Mouse (Mus musculus) kidney, adult 2 months (tissue): ENCODE data around the gene Pnma1. TPM values are rescaled to one million over a fixed set of nuclear protein-coding genes. Genes with fewer than 3 reads are reported as not detected.

Source experiments
- DNase-seq: peaks from one replicate; pipeline ENCODE4 v3.0.0; 2021
- H3K27ac ChIP-seq: fragments of 200-500 bp; 2 replicates; pipeline ENCODE4 v1.5.1; 2012; ENCODE audit warnings: low read depth, low read length, control low read depth, inconsistent platforms; ENCODE audit not compliant: insufficient read depth
- H3K27me3 ChIP-seq: fragments of 200-500 bp; replicated peaks from 2 replicates; pipeline ENCODE4 v1.6.1; 2012; ENCODE audit warnings: mild to moderate bottlenecking, moderate library complexity, low read length, inconsistent platforms; ENCODE audit not compliant: control insufficient read depth, insufficient read depth
- H3K36me3 ChIP-seq: fragments of 200-500 bp; 2 replicates; pipeline ENCODE4 v1.6.1; 2012; ENCODE audit warnings: mild to moderate bottlenecking, moderate library complexity, low read length, inconsistent platforms; ENCODE audit not compliant: control insufficient read depth, insufficient read depth
- H3K4me1 ChIP-seq: fragments of 200-500 bp; 2 replicates; pipeline ENCODE4 v1.6.1; 2011; ENCODE audit warnings: low read length; ENCODE audit not compliant: control insufficient read depth, insufficient read depth
- H3K4me3 ChIP-seq: fragments of 200-500 bp; 2 replicates; pipeline ENCODE4 v1.5.1; 2011; ENCODE audit warnings: mild to moderate bottlenecking, low read depth, low read length, control low read depth; ENCODE audit not compliant: insufficient read depth
- CTCF ChIP-seq: fragments of 200-500 bp; conservative IDR thresholded peaks from 2 replicates; pipeline ENCODE4 v1.5.1; 2011; ENCODE audit warnings: low read depth, mild to moderate bottlenecking, control low read depth, low read length, moderate library complexity, mixed read lengths; ENCODE audit not compliant: insufficient read depth, insufficient read length
- POLR2A ChIP-seq: fragments of 200-500 bp; IDR thresholded peaks from one replicate; pipeline ENCODE4 v1.6.1; 2011; ENCODE audit warnings: low read depth, low read length, control low read depth
- WGBS: fragments of 180-500 bp; shearing (Covaris S2); methylation state at CpG from one replicate; pipeline ENCODE4 v1.1.7; 2018; 5-methylcytosine and 5-hydroxymethylcytosine counted together
- polyA plus RNA-seq: library from polyadenylated mRNA; depleted of rRNA; stranded (reverse); fragments of >200 nt; gene quantifications from 2 replicates; pipeline ENCODE4 v1.2.3, GENCODE M21; 2012; rRNA removed

Gene Pnma1
- polyA plus RNA-seq, 1 experiment, result not detected

GRCm38 (mm10) chr12:84100071-84100470 lies 48.2 kb downstream of the Pnma1 start:
- Histone ChIP-seq H3K4me3 (no peak overlapping the region), H3K27ac (no peak overlapping the region), H3K36me3 (no peaks in the 10 kb centered on the region), H3K4me1 (no peaks in the 10 kb centered on the region; the same call in 1 of the 2 replicates), H3K27me3 (no peaks in the 10 kb centered on the region)
- 42% methylated on average over 1 of the region's 1 CpGs for WGBS
- DNase-seq, result no peak
- TF ChIP-seq POLR2A (no peak), CTCF (no peak)

DNA sequence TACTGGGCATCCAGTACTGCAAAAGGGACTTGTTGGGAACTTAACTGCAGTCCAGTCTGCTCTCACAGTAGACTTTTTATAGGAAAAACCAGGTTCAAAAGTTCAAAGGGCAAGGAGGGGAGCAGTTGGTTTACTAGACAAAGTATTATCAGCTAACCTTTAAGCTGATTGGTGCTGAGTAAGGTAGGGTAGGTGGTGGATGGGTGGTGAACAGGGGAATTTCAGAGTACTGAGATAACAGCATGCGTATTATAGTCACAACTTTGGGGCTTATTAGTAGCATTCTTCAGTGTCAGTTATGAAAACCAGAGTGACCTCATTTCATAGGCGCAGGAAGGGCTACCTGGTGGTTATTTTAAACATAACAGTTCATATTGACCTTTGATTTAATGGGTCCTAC lies 48.7 kb downstream of the Pnma1 start:
- WGBS, result 97% methylated on average over 2 of the region's 2 CpGs
- no peak for DNase-seq
- Histone ChIP-seq H3K4me3 (no peak overlapping the region), H3K4me1 (no peaks in the 10 kb centered on the region; the same call in 1 of the 2 replicates), H3K27ac (no peak overlapping the region; the same call in 1 of the 2 replicates), H3K27me3 (no peaks in the 10 kb centered on the region), H3K36me3 (no peaks in the 10 kb centered on the region)
- no peak for TF ChIP-seq POLR2A

Other genes starting within 250 kb of the Pnma1 start
- gene Numb, start 226.6 kb downstream of the Pnma1 start, polyA plus RNA-seq, result 63.7 and 76.5 TPM in 2 replicates
- 5.7 and 7.4 TPM in 2 replicates for gene Riox1, start 197.9 kb downstream of the Pnma1 start, polyA plus RNA-seq
- 0.04 TPM in 1 of 2 replicates, not detected in the other for gene Heatr4, start 163.6 kb downstream of the Pnma1 start, polyA plus RNA-seq
- 32.8 and 32.9 TPM in 2 replicates for gene Acot2, start 160.6 kb downstream of the Pnma1 start, polyA plus RNA-seq
- gene Acot1, start 139.0 kb downstream of the Pnma1 start, polyA plus RNA-seq, result 67.8 and 73.1 TPM in 2 replicates
- 47.8 and 63.5 TPM in 2 replicates for gene Acot4, start 110.1 kb downstream of the Pnma1 start, polyA plus RNA-seq
- 0.35 TPM in 1 of 2 replicates, not detected in the other for gene Gm49366, start 109.6 kb downstream of the Pnma1 start, polyA plus RNA-seq
- gene Acot3, start 96.3 kb downstream of the Pnma1 start, polyA plus RNA-seq, result 30.7 and 37.0 TPM in 2 replicates
- gene Acot5, start 79.2 kb downstream of the Pnma1 start, polyA plus RNA-seq, result 0.12 and 0.16 TPM in 2 replicates
- 6.9 and 7.1 TPM in 2 replicates for gene Acot6, start 47.8 kb downstream of the Pnma1 start, polyA plus RNA-seq
- gene Dnal1, start 34.1 kb downstream of the Pnma1 start, polyA plus RNA-seq, result 5.0 and 6.3 TPM in 2 replicates
- gene Elmsan1, start 70.4 kb upstream of the Pnma1 start, polyA plus RNA-seq, result 6.7 and 7.4 TPM in 2 replicates
- gene Ptgr2, start 136.7 kb upstream of the Pnma1 start, polyA plus RNA-seq, result 31.0 and 50.5 TPM in 2 replicates
- gene Zfp410, start 168.4 kb upstream of the Pnma1 start, polyA plus RNA-seq, result 18.8 and 23.8 TPM in 2 replicates
- gene Coq6, start 213.2 kb upstream of the Pnma1 start, polyA plus RNA-seq, result 47.7 and 51.2 TPM in 2 replicates
- 1.2 and 1.3 TPM in 2 replicates for gene Fam161b, start 213.3 kb upstream of the Pnma1 start, polyA plus RNA-seq